Mouse (Mus musculus) CH12.LX (cell line): ENCODE data around the gene Tmem239. TPM values are rescaled to one million over a fixed set of nuclear protein-coding genes. Genes with fewer than 3 reads are reported as not detected.
A peak's percentile ranks its signal among the peaks of the same experiment; 100 is the strongest.

Experiments used
- DNase-seq: peaks from one replicate; pipeline ENCODE4 v3.0.0-alpha.2; 2013; ENCODE audit errors: extremely low read depth
- H3K27ac ChIP-seq: 2 replicates; pipeline ENCODE4 v1.5.1; 2012; ENCODE audit warnings: low read depth, mild to moderate bottlenecking, control low read depth, moderate library complexity; ENCODE audit not compliant: insufficient read depth
- H3K27me3 ChIP-seq: replicated peaks from 2 replicates; pipeline ENCODE3; 2012; ENCODE audit warnings: inconsistent platforms
- H3K36me3 ChIP-seq, 2 experiments: replicated peaks in 1 of 2; 2 replicates each; pipeline versions ENCODE3 to v1.6.1; 2012; ENCODE audit warnings: inconsistent platforms in 1 of 2, low read length in 1 of 2, mild to moderate bottlenecking in 1 of 2, mixed read lengths in 1 of 2, moderate library complexity in 1 of 2; ENCODE audit not compliant: control insufficient read depth in 1 of 2, insufficient read depth in 1 of 2
- H3K4me1 ChIP-seq, 2 experiments: 2 replicates each; pipeline ENCODE4 v1.6.1; 2012; ENCODE audit warnings: inconsistent platforms in 1 of 2, moderate library complexity in 1 of 2; ENCODE audit not compliant: insufficient read depth in 2 of 2, control insufficient read depth in 1 of 2
- H3K4me2 ChIP-seq: 2 replicates; pipeline ENCODE4 v1.6.1; 2012; ENCODE audit warnings: low read depth, mild to moderate bottlenecking, control low read depth; ENCODE audit not compliant: poor library complexity, insufficient read depth, severe bottlenecking
- H3K4me3 ChIP-seq, 3 experiments: fragments of 150-350 bp in 1 of 3; sonication (generic) in 1 of 3; replicated peaks in 1 of 3; 2 replicates each; pipeline versions ENCODE3 to v1.5.1; 2011 to 2012; ENCODE audit warnings: low read depth in 2 of 3, low read length in 2 of 3, mild to moderate bottlenecking in 2 of 3, moderate library complexity in 2 of 3, control low read depth in 1 of 3, improper control_type of control experiment in 1 of 3, inconsistent platforms in 1 of 3, mixed read lengths in 1 of 3; ENCODE audit not compliant: poor library complexity in 1 of 3
- H3K79me2 ChIP-seq: replicated peaks from 2 replicates; pipeline ENCODE4 v1.6.1; 2012; ENCODE audit warnings: mild to moderate bottlenecking, moderate library complexity; ENCODE audit not compliant: control insufficient read depth, poor library complexity, insufficient read depth, severe bottlenecking; ENCODE audit errors: extremely low read depth
- H3K9ac ChIP-seq: 2 replicates; pipeline ENCODE4 v1.6.1; 2012; ENCODE audit warnings: low read depth, mild to moderate bottlenecking, control low read depth, moderate library complexity; ENCODE audit not compliant: insufficient read depth
- H3K9me3 ChIP-seq: replicated peaks from 2 replicates; pipeline ENCODE3; 2012; ENCODE audit warnings: low read length, inconsistent platforms, mixed read lengths
- CHD1 ChIP-seq: IDR thresholded peaks from 2 replicates; pipeline ENCODE4 v1.6.1; 2012; ENCODE audit warnings: low read depth, low read length, improper control_type of control experiment, inconsistent platforms
- CTCF ChIP-seq, 2 experiments: IDR thresholded peaks in 1 of 2; conservative IDR thresholded peaks in 1 of 2; 2 replicates each; pipeline ENCODE4 v1.5.1; 2011 to 2012; ENCODE audit warnings: low read depth in 2 of 2, low read length in 2 of 2, improper control_type of control experiment in 1 of 2, inconsistent platforms in 1 of 2, mild to moderate bottlenecking in 1 of 2, moderate library complexity in 1 of 2
- E2F4 ChIP-seq: IDR thresholded peaks from 2 replicates; pipeline ENCODE4 v1.6.1; 2011; ENCODE audit warnings: low read depth, low read length, improper control_type of control experiment; ENCODE audit not compliant: insufficient replicate concordance
- ELF1 ChIP-seq: IDR thresholded peaks from 2 replicates; pipeline ENCODE4 v1.6.1; 2014; ENCODE audit warnings: low read depth, mild to moderate bottlenecking, inconsistent platforms, low read length, improper control_type of control experiment
- EP300 ChIP-seq: IDR thresholded peaks from 2 replicates; pipeline ENCODE4 v1.6.1; 2011; ENCODE audit warnings: low read length, improper control_type of control experiment
- HCFC1 ChIP-seq: IDR thresholded peaks from 2 replicates; pipeline ENCODE4 v1.6.1; 2012; ENCODE audit warnings: low read depth, mild to moderate bottlenecking, inconsistent platforms, low read length, improper control_type of control experiment
- IRF4 ChIP-seq: IDR thresholded peaks from 2 replicates; pipeline ENCODE4 v1.6.1; 2014; ENCODE audit warnings: low read depth, mild to moderate bottlenecking, inconsistent platforms, low read length, improper control_type of control experiment
- JUND ChIP-seq: conservative IDR thresholded peaks from 2 replicates; pipeline ENCODE4 v1.6.1; 2011; ENCODE audit warnings: low read depth, low read length, improper control_type of control experiment
- KAT2A ChIP-seq: IDR thresholded peaks from 2 replicates; pipeline ENCODE4 v1.6.1; 2012; ENCODE audit warnings: low read length, improper control_type of control experiment, inconsistent platforms; ENCODE audit not compliant: insufficient replicate concordance
- MAFK ChIP-seq: IDR thresholded peaks from 2 replicates; pipeline ENCODE4 v1.6.1; 2011; ENCODE audit warnings: low read length, improper control_type of control experiment; ENCODE audit not compliant: insufficient replicate concordance
- MEF2A ChIP-seq: IDR thresholded peaks from 2 replicates; pipeline ENCODE4 v1.6.1; 2014; ENCODE audit warnings: low read depth, mild to moderate bottlenecking, inconsistent platforms, low read length, improper control_type of control experiment, borderline replicate concordance
- MYC ChIP-seq: IDR thresholded peaks from 2 replicates; pipeline ENCODE4 v1.6.1; 2011; ENCODE audit warnings: low read depth, mild to moderate bottlenecking, improper control_type of control experiment, low read length
- POLR2AphosphoS2 ChIP-seq: IDR thresholded peaks from 2 replicates; pipeline ENCODE4 v1.6.1; 2011; ENCODE audit warnings: low read depth, low read length, improper control_type of control experiment
- RAD21 ChIP-seq: IDR thresholded peaks from 2 replicates; pipeline ENCODE4 v1.6.1; 2011; ENCODE audit warnings: low read depth, mild to moderate bottlenecking, low read length, improper control_type of control experiment, moderate library complexity
- SMC3 ChIP-seq: IDR thresholded peaks from 2 replicates; pipeline ENCODE4 v1.6.1; 2011; ENCODE audit warnings: low read depth, low read length, improper control_type of control experiment
- TCF12 ChIP-seq: IDR thresholded peaks from 2 replicates; pipeline ENCODE4 v1.6.1; 2014; ENCODE audit warnings: low read depth, mild to moderate bottlenecking, inconsistent platforms, low read length, improper control_type of control experiment
- USF1 ChIP-seq: IDR thresholded peaks from 2 replicates; pipeline ENCODE4 v1.6.1; 2014; ENCODE audit warnings: low read depth, mild to moderate bottlenecking, inconsistent platforms, low read length, improper control_type of control experiment
- USF2 ChIP-seq: conservative IDR thresholded peaks from 2 replicates; pipeline ENCODE4 v1.6.1; 2011; ENCODE audit warnings: low read depth, low read length, improper control_type of control experiment
- ZMIZ1 ChIP-seq: IDR thresholded peaks from 2 replicates; pipeline ENCODE4 v1.6.1; 2012; ENCODE audit warnings: low read depth, mild to moderate bottlenecking, inconsistent platforms, low read length, improper control_type of control experiment
- dilution Hi-C: fragments of 300-500 bp; cut with MboI; formaldehyde crosslinking; loops from 2 replicates; pipeline ENCODE4 v1.14.3; 2020; ENCODE audit warnings: low sequenced_read_pairs; ENCODE audit not compliant: extremely low pct_unique_long_range_greater_than_20kb, extremely low pct_ligation_motif_present
- in situ Hi-C: fragments of 300-500 bp; cut with MboI; formaldehyde crosslinking; loops from 3 replicates; pipeline ENCODE4 v1.14.3; 2019; ENCODE audit warnings: low sequenced_read_pairs, low pct_ligation_motif_present, low pct_unique_long_range_greater_than_20kb, mixed read lengths
- polyA plus RNA-seq: library from polyadenylated mRNA; unstranded; fragments of >175 nt; gene quantifications from 2 replicates; pipeline ENCODE4 v1.2.1, GENCODE M21; 2012; ENCODE audit warnings: low read depth; ENCODE audit not compliant: insufficient read length
- total RNA-seq, 2 experiments: library from RNA; depleted of rRNA; stranded (reverse); fragments of 300-350 nt in 1 of 2; fragments of >200 nt in 1 of 2; gene quantifications; 2 replicates each; pipeline ENCODE4 v1.2.3; 2012 to 2014

Tmem239 gene
- total and polyA plus RNA-seq, 3 experiments, result not detected

- TF ChIP-seq USF1, result peak; percentile 96
- peak; percentile 82; the same call in 1 of the 2 replicates for TF ChIP-seq MYC
- peak; percentile 31; the same call in 1 of the 2 replicates for TF ChIP-seq MEF2A
- TF ChIP-seq POLR2AphosphoS2, result peak; percentile 76; the same call in 1 of the 2 replicates
- no peak for TF ChIP-seq RAD21
- TF ChIP-seq JUND, result no peak
Measured at GRCm38 (mm10) chr2:130424126-130424853, 18.0 kb downstream of the Tmem239 start, which contains the start of the genes Vps16 and Pced1a (continued).

GRCm38 (mm10) chr2:130425112-130425511 lies 18.8 kb downstream of the Tmem239 start:
- Histone ChIP-seq H3K9ac (peak overlapping the region; percentile 88), H3K27me3 (no peaks in the 10 kb centered on the region), H3K9me3 (no peaks in the 10 kb centered on the region), H3K4me3 (peak overlapping the region; percentile 91 to 93 (median 93)), H3K79me2 (peaks cover 47% of the 10 kb centered on the region), H3K4me1 (peaks cover 14 to 71% of the 10 kb centered on the region in 2 experiments), H3K4me2 (peak overlapping the region; percentile 91), H3K27ac (no peak overlapping the region), H3K36me3 (peaks cover 19 to 52% of the 10 kb centered on the region in 2 experiments)
- no peak for DNase-seq
- in situ Hi-C loops (no loop called here), dilution Hi-C loops (no loop called here)
- TF ChIP-seq CTCF (conservative IDR thresholded peaks at IDR 0.05 in 1 of 2, IDR thresholded peaks at IDR 0.05 in 1 of 2; ENCODE audit: low read depth in 2 of 2, low read length in 2 of 2) (peak in 1 of 2 experiments; percentile 52; a peak in 2 of 4 replicates), CHD1 (no peak), SMC3 (peak; percentile 14; the same call in 1 of the 2 replicates), IRF4 (no peak), EP300 (no peak), MAFK (no peak), RAD21 (peak; percentile 38)

- Histone ChIP-seq H3K36me3 (peaks cover 13 to 59% of the 10 kb centered on the region in 2 experiments), H3K9ac (no peak overlapping the region), H3K4me3 (no peak overlapping the region), H3K4me2 (no peak overlapping the region), H3K27me3 (no peaks in the 10 kb centered on the region), H3K4me1 (peaks cover 2 to 77% of the 10 kb centered on the region in 2 experiments; a peak in 3 of 4 replicates), H3K79me2 (peaks cover 81% of the 10 kb centered on the region), H3K9me3 (no peaks in the 10 kb centered on the region), H3K27ac (no peak overlapping the region)
- dilution Hi-C loops (no loop called here), in situ Hi-C loops (no loop called here)
- TF ChIP-seq USF1 (no peak), E2F4 (no peak), ZMIZ1 (no peak), JUND (no peak), HCFC1 (no peak), POLR2AphosphoS2 (no peak), USF2 (no peak), SMC3 (no peak), RAD21 (no peak), TCF12 (no peak), KAT2A (no peak), MAFK (no peak), ELF1 (no peak), CTCF (conservative IDR thresholded peaks at IDR 0.05 in 1 of 2, IDR thresholded peaks at IDR 0.05 in 1 of 2; ENCODE audit: low read depth in 2 of 2, low read length in 2 of 2) (no peak)
- no peak for DNase-seq
Measured at GRCm38 (mm10) chr2:130429851-130430250, 23.6 kb downstream of the Tmem239 start.
